9 mouse cellular contexts compared by ENCODE assay signal in the genomic region with DNA sequence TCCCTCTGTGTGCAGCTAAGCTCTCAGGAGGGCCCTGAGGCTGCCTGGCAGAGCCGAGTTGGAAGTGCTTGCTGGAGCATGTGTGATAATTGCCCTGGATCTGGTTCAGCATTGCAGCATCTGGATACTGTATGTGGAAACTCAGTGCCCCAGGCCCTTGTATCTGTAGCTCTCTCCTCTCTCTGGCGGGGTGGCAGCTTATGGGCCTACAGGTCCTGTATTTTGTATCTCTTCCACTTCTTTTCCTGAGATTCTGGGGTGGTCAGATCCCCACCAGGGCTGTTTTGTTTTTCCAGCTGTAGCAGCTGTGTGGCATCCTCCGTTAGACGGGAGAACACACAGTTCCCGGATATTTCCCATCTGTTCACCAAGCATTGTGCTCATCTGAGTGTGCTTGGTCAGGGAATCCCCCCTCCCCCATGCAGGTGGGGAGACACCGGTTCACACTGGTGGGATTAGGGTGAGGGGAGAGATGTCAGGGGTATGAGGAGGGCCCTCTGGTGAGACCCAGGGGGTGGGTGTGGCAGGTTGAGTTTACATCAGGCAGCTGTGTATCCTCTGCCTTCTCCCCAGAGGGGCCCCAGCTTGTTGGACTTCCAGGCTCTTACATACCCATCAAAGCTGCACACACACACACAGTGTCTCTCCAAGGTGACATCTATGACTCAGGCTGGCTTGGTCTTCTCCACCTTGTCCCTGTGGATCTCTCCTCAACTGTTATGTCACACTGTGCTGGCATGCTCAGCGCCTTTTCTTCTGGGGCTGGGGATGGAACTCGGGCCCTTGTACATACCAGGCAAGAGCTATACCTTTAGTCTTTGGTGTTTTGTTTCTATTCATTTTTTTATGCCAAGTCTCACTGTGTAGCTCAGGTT. TPM values are rescaled to one million over a fixed set of nuclear protein-coding genes. Genes with fewer than 3 reads are reported as not detected.
DNase-seq lines count a peak whose midpoint lies in the region; ATAC-seq lines count a peak whose summit lies in the region.
"Had no signal": no experiment of that assay in that cellular context is flagged by ENCODE, and none has a peak within 500 bp of the region (broad histone marks: within the 10 kb centered on the region; RNA-seq: fewer than 3 reads in every experiment).

No protein-coding gene starts in this region.

- H3K9me3 ChIP-seq in embryonic facial prominence, embryonic 14.5 days (ENCODE audit: control insufficient read depth, low read length): no peaks in the 10 kb centered on the region

- H3K27ac ChIP-seq in embryonic facial prominence, embryonic 14.5 days (replicated peaks; ENCODE audit: low read depth, low read length): peak overlapping the region; percentile 39; the same call in 1 of the 2 replicates

- H3K9ac ChIP-seq in embryonic facial prominence, embryonic 14.5 days (ENCODE audit: low read depth, low read length): no peak overlapping the region

- H3K27me3 ChIP-seq in embryonic facial prominence, embryonic 14.5 days (replicated peaks; ENCODE audit: control insufficient read depth, insufficient read depth, low read length): no peaks in the 10 kb centered on the region

- 38% methylated on average over 8 of the region's 8 CpGs for WGBS in embryonic facial prominence, embryonic 14.5 days

- no peaks in the 10 kb centered on the region for H3K36me3 ChIP-seq in embryonic facial prominence, embryonic 14.5 days (ENCODE audit: control insufficient read depth, insufficient read depth, low read length)

- peaks cover 20% of the 10 kb centered on the region for H3K4me1 ChIP-seq in embryonic facial prominence, embryonic 14.5 days (ENCODE audit: control insufficient read depth, insufficient read depth, low read length)

- intact Hi-C loops in left cerebral cortex, postnatal 4 days (cut with DNase I): no loop called here

- no peak overlapping the region for H3K4me3 ChIP-seq in embryonic facial prominence, embryonic 14.5 days (ENCODE audit: low read depth, low read length)

- H3K4me2 ChIP-seq in embryonic facial prominence, embryonic 14.5 days (ENCODE audit: low read depth, low read length): no peak overlapping the region

- peak; percentile 17 for DNase-seq in left cerebral cortex, postnatal 4 days
- no peak for DNase-seq in left cerebral cortex, adult 9 months (ENCODE audit: low spot score in 2 of 2)
- DNase-seq in embryonic facial prominence, embryonic 14.5 days (ENCODE audit: low spot score): peak; percentile 87
- DNase-seq in heart, postnatal 4 days: peak; percentile 27
- DNase-seq in retina, embryonic 14.5 days (ENCODE audit: low spot score): peak; percentile 18
- no peak for DNase-seq in left cerebral cortex, adult 11 months (ENCODE audit: low spot score)
- DNase-seq in cerebellum, adult 18-20 months: no peak
- DNase-seq: spleen, adult 18-20 months had no signal

- peak; percentile 62 for ATAC-seq in embryonic facial prominence, embryonic 14.5 days (ENCODE audit: low read depth)
- no peak for ATAC-seq in frontal cortex, adult (ENCODE audit: low TSS enrichment)

RNA-seq across cellular contexts. Expression of gene Arhgef3, which starts 30.7 kb away (rescaled TPM):
- 10 to 100 TPM; 20.1 to 20.9 TPM for total RNA-seq in left cerebral cortex, postnatal 4 days (2021)
- polyA plus RNA-seq in embryonic facial prominence, embryonic 14.5 days (2014; fragmentation: Nextera tagmentation; extraction: Ambion mirVana): 14.4 and 15.3 TPM in 2 replicates
- total RNA-seq in heart, postnatal 4 days (2021): 10 to 100 TPM; 30.5 to 31.9 TPM

Comparison
In these comparisons a context has a peak if more than half of its experiments do, and no peak if none do; other contexts are left out.
1. DNase-seq: peak in left cerebral cortex, postnatal 4 days (single experiment), embryonic facial prominence, embryonic 14.5 days (single experiment), heart, postnatal 4 days (single experiment) and retina, embryonic 14.5 days (single experiment); none in left cerebral cortex, adult 9 months (0 of 2), left cerebral cortex, adult 11 months (single experiment) and cerebellum, adult 18-20 months (0 of 2).